Mouse (Mus musculus) right cerebral cortex, postnatal 10 days (tissue): ENCODE measurements around the gene Ppp1r12a.

ENCODE experiments used
- DNase-seq, 2 experiments: peaks; one replicate each; pipeline ENCODE4 v3.0.0; 2021; ENCODE audit warnings: low spot score in 2 of 2

Ppp1r12a gene

DNA sequence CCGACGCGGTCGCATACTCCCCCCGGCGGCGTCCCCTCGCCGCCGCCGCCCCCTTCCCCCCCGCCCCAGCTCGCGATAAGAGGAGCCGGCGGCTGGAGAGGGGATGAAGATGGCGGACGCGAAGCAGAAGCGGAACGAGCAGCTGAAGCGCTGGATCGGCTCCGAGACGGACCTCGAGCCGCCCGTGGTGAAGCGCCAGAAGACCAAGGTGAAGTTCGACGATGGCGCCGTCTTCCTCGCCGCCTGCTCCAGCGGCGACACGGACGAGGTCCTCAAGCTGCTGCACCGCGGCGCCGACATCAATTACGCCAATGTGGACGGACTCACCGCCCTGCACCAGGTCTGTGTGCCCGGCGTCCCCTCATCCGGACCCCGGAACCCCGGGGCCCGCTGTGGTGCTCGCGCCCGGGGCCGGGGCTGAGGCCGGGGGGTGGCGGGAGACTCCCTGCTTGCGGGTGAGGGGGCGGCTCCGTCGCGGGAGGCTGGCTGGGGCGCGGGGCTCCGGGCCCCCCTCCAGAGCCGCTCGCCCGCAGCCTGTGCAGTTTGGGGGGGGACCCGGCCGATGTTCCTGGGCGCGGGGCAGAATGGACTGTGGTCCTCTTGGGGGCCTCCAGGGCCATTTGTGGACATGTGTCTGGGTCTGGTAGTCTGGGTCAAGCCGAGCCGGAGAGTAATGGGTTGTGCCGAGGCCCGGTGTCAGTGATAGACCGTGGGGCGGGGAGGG lies 466 bp downstream of the Ppp1r12a start:
- peak in 1 of 2 experiments; percentile 60 for DNase-seq

DNA sequence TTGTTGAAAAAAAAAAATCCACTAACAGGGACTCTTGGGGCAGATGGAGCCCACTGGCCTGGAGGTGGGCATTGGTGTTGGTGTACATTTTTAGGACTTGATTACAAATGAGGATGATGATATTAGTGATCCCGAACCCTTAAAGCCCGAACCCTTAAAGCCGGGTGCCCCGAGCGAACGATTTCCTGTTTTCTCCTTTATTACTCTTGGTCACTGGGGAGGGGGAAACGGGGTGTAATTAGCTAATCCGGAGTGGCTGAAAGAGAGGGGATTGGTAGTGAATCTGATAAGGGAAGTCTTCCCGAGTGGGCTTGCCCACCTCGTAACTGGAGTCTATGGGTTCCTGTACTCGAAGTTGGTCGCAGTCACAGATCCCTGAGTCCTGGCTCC lies 1.0 kb downstream of the Ppp1r12a start:
- DNase-seq = peak; percentile 29 to 36

DNA sequence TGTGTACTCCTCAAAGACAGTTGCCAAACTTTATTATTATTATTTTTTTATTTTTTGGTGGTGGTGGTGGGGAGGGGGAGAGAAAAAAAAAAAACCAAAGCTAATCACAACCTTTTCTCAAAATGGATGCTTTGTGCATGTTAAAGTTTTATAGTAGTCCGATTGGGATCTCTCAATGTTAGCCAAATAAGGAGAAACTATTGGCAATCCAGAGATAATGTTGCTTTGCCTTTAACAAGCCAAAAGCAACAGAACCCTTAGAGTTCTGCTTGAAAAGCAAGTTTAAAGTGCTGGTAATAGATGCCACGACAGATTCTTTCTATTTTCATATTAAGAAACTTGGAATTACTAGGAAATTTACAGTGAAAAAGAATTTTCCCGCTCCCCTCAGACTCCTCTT lies 1.5 kb downstream of the Ppp1r12a start:
- no peak for DNase-seq

DNA sequence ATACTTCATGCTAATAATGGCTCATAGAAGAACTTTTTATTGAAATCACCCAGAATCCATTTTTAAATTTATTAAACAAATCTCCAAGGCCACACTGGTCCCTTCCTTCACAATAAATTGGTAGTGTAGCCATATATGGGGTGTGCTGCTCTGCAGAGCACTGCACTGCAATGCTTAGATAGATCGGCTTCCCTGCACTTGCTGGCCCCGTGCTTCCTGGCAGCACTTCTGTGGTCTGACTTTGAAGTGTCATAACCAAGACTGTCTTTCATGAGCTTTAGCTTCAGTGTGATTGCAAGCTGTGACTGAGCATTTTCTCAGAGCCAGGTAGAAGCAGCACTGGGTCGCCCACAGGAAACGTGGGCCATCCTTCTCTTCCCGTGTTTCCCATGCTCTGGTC lies 5.8 kb downstream of the Ppp1r12a start:
- no peak for DNase-seq

DNA sequence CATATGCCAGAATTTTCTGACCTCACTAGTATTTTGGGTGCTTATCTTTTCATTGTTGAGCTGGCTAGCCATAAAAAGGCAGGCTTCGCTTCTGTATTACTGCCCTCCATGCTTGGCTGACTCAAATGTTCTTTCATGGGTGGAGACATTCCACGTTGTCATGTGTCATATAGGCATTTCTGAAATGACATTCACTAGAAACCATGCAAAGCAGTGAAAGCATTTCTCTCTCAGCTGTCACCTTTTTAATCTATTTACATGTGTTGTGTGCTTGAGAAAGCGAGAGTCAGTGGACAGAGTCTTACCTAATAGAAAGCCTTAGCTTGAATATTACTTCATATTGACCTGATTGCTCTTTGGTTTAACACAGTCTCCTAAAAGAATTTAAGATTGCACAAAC lies 8.8 kb downstream of the Ppp1r12a start:
- no peak for DNase-seq

DNA sequence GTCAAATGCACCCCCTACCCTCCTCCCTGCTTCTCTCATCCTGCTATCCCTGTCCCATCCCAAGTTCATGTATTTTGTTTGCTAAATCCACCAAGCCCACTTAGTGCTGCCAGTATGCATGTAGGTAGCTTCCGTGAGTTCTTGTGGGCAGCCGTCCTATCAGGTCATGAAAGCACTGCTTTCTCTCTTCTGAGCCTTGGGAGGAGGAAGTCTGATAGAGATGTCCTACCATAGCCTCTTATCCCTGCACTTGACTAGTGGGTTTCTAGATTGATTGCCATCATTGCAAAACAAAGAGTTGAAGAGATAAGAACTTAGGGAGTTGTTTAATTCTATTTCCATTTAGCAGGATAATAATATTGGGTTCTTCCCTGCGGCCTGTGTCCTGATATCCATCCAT lies 9.6 kb downstream of the Ppp1r12a start:
- DNase-seq = no peak

DNA sequence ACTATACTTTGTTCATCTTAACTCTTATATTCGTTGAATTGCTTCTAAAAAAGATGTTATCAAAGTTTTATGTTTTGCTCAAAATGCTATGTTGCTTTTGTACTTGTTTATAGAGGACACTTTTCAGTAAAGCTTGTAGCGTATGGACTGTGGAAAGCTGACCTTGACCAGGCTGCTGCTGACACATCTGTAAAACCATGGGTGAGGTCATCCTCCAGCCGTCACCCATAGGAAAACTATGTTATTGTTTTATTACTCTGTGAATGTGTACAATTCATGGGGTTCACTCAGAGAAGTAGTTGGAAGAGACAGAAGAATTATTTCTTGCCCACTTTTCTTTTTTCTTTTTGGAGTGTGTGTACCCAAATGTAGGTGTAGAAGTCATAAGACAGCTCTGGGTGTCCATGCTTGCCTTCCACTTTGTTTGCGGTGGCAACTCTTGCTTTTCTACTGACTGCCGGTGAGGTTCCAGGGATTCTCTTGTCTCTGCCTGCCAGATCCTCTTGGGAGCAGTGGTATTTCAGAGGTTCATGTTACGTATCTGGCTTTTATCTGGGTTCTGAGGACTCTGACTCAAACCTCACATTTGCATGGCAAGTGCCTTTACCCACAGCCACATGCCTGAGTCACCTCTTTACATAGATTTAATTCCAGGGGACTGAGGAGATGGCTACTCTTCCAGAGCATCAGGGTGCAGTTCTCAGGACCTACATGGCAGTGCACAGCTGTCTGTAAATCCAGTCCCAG lies 11.0 kb downstream of the Ppp1r12a start:
- no peak for DNase-seq

DNA sequence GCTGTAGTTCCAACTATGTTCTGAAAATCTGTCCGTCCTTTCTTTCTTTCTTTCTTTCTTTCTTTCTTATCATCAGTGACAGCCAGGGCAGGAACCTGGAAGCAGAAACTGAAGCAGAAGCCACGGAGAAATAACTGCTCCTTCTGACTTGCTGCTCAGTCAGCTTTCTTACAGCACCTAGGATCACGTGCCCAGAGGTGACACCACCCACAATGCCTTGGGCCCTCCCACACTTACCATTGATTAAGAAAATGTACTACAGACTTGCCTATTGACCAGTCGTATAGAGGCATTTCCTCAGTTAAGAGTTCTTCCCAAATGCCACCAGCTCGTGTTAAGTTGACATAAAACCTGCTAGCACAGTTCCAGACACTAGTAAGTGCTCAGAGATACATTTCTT lies 12.1 kb downstream of the Ppp1r12a start:
- no peak for DNase-seq

DNA sequence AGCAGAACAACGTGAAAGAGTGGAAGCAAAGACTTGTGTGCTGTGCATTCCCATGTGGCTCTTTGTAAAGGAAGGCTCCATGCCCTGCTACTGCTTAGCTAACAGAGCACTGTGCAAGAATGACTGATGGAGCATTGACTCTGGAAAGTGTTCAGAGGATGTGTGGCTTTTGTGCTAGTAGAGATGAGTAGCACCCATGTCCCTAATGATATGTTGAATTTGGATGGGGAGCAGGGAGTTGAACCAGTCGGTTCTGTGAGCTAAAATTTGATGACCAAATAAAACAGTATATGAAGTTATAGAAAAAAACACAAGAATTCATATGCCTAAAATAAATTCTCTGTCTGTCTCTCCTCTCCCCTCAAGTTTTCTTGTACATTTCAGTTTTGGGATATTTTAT lies 13.9 kb downstream of the Ppp1r12a start:
- no peak for DNase-seq

DNA sequence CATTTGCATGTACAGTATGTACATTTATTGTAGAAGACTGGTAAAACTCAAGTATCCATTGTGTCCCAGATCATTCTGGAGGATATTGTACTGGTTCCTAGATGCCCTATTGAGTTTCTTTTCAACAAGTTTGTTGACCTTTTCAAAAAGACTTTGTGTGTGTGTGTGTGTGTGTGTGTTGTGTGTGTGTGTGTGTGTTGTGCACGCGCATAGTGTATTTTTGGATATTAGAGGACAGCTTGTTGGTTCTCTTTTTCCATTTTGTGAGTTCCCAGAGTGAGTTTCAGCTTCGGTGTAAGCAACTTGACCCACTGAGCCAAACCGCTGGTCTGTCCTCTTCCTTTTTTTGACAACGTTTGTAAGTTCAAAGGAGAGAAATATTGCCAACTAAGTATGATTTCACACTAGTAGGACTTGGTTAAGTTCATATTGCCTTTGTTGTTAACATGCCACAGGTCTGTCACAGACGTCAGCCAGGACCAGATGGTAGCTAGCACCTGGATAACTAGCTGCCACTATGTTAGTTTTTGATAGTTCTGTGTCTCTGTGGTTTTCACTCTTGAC lies 16.4 kb downstream of the Ppp1r12a start:
- DNase-seq = no peak

DNA sequence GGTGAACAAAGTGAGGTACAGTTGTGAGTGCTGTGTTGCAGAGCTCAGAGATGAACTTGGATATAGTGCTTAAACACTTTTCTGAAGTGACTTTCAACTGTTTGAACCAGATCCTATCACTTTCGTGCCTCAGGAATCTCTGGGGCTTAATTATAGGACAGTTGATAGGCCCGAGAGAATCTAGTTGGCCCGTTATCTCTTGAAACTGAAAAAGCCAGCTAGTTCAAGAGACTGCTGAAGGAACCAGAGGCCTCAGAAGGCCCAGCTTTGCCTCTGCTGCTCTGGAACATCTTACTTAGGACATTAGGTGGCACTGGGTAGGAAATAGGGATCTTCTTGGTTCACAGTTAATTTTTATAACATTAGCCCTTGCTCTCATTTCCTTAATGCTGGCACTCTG lies 17.4 kb downstream of the Ppp1r12a start:
- DNase-seq = no peak

DNA sequence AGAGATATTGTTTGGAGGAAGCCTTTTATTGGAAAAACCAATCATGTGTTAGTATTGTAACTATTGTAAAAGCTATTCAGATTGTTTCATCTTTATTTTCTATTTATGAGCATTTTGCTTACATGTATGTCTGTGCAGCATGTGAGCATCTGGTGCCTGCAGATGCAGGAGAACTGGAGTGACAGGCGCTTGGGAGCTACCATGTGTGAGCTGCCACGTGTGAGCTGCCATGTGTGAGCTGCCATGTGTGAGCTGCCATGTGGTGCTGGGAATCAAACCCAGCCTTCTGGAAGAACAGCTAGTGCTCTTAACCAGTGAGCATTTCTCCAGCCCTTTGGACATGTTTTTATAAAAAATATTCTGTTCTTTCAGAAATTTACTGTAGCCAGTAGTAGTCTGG lies 18.3 kb downstream of the Ppp1r12a start:
- no peak for DNase-seq

DNA sequence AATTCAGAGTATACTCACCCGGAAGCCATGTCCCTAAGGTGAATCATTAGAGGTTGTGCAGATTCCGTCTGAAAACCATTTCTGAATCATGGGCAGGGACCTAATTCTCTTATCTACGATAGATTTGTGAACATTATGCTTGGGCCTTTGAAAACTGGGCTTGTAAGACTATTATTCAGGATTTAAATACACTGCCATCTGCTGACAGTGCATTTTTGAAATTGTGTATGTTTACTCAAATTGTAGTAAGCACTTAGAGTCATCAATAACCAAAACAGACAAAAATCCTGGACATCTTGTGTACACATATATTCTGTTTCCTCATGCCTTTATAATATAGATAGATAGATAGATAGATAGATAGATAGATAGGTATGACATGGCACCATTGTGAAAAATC lies 19.9 kb downstream of the Ppp1r12a start:
- no peak for DNase-seq

DNA sequence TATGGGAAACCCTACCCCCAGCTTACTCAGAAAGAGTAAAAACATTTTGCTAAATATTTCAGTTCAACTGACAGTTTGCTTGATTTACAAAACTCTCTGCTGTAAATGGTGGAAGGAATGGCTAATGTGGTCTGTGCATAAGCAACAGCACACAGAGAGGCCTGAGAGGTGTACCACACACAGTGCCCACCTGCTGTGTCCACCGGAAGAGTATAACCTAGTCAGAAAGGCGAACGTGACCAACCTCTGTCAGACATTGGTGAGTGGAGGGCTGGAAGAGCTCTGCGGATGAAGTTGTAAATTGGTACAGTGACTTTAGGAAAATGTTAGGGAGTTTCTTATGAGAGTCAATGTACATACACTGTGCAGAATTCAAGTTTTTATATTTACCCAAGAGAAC lies 20.4 kb downstream of the Ppp1r12a start:
- DNase-seq = no peak

DNA sequence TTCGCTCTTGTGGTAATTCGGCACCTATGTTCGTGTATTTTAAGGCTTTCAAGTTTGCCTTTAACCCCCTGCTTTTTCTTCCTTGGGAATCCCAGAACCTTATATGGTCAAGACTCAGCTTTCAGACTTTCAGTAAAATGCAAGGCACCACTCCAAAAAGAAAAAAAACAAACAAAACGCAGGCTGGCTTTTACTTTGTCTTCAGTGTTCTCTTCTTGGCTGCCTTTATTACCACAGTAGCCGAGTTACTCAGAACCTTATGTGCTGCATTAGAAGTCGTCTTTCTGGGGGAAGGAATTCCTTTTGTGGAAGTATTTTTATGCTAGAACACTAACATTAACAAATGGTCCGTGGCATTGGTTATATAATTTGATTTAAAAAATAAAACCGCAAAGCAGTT lies 22.8 kb downstream of the Ppp1r12a start:
- DNase-seq = no peak

DNA sequence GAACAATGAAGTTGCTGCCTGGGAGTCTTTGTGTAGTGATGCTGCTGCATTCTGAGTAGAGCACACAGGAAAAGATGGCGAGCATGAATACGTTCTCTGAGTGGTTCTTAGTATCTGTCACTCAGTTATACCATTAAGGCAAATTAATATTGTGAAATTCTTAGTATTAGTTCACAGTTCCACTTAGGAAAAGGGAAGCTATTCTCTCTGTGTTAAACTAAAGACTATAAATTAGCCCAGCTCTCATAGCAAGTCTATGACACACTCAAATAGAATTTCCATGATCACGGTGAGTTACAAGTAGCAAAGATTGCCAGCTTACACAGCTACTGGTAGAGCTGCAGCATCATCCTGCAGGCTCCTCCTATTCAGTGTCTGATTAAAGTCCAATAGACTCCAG lies 23.3 kb downstream of the Ppp1r12a start:
- no peak for DNase-seq

DNA sequence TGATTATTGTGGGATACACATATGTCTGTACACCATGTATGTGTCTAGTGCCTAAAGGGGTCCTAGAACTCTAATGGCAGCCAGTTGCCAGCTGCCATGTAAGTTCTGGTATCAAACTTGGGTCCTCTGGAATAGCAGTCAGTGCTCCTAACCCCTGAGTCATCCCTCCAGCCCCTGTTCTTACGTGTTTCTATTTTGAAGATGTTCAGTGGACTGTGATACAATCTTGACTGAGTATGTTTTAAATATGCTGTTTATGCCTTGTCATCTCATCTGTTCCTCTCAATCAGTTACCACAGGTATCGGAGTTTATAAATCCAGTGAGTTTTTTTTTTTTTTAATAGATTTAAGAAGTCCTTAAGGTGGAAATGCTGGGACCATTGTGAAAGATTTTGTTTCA lies 27.3 kb downstream of the Ppp1r12a start:
- no peak for DNase-seq

DNA sequence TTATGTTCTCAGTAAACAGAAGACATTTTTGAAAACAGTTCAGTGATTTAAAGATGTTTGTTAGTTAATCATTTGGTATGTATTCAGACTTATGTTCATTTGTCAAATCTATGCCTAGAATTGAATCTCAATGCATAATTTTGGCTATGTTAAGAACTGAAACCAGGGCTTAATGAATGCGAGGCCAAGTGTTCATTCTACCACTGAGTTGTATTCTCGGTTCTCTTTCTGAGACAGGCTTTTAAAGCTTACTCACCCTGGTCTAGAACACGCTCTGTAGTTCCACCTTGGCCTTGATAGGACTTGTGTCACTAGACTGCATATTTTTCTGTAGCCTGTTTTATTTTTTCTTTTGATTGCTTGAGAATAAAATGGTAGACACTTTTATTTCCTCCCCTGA lies 28.0 kb downstream of the Ppp1r12a start:
- no peak for DNase-seq

DNA sequence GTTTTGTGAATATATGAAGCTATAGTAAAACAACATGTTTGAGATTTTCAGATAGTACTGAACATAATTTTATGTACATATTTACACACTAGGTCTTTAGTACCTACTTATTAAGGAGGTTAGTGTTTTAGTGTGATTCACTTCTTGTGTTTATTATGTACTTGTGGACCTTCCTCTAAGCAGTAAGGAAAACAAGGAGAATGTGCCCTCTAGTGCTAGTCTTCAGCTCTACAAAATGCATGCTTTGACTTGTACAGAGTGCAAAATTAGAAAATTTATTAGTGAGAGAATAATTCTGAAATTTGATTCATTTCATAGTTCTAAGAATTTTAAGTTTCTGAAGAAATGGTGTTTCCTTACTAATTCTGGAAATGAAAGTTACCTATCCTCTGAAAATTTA lies 28.6 kb downstream of the Ppp1r12a start:
- DNase-seq = no peak

DNA sequence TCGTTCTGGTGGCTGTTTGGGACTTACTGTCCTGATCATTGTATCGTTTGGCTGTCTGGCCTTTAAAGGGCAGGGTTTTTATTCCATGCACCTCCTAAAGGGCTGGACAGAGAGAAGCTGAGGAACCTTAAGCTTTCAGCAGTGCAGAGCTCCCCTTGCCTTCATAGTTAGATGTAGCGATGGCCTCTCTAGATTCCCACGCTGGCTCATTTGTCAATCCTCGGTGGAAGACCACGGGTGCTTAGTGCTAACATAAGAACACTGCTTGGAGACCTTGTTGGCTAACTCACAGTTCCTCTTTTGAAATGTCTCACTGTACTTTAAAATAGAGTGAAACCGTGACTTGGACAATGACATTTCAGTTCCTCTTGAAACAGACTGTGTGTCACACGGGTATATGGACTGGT lies 29.4 kb downstream of the Ppp1r12a start:
- no peak for DNase-seq

DNA sequence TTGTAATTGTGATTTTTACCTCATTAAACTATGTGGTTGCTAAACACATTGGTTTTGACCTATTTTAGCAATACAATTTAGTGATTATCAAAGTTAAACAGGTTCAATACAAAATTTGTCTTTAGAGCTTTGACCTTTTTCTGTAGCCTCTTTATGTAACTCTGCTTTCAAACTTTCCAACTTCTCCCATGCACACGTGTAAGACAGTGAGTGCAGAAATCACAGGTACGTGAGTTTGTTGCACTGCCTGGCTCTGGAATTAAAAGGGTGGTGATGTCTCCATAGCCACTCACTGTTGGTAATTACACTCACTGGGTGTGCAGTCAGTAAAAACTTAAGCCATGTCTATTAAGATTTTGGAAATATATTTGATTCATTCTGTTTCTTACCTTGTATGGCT lies 30.3 kb downstream of the Ppp1r12a start:
- DNase-seq = no peak

DNA sequence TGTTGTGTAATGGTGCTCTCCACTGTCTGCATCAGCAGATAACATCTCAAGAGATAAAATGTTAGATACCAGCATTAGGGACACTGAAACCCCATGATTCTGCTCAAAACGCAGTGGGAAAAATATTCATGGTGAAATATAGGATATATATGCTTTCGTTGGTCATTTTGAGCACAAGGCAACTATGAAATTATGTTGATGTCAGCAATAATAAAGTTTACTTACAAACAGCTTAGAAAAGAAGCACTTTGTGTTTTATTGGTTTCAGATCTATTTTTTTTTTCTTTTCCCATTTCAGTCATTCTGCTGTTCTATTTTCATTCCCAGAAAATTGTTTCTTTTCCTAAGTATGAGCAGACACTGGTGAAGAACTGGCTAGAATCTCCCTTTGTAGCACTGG lies 34.1 kb downstream of the Ppp1r12a start:
- no peak for DNase-seq

DNA sequence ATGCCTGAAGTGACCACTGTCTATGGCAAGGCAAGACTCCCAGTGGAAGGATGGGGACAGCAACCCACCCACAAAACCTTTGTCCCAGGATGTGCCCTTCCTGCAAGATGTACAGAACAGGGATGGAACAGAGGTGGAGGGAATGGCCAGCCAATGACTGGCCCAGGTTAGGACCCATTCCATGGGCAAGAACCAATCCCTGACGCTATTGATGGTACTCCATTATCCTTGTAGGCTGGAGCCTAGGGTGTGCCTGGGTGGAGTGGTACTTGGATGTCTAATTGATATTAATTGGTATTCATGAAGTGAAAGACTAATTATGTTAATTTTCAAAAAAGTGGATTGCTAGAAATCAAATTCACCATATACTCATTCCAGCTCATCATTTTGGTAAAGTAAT lies 35.5 kb downstream of the Ppp1r12a start:
- no peak for DNase-seq
